Mouse (Mus musculus): Measurements from ENCODE around the gene Lrrc8b. TPM values are rescaled to one million over a fixed set of nuclear protein-coding genes. Genes with fewer than 3 reads are reported as not detected.

The Lrrc8b gene
- polyA plus RNA-seq, 1 experiment from 2014 or later: 11.5 TPM

DNA sequence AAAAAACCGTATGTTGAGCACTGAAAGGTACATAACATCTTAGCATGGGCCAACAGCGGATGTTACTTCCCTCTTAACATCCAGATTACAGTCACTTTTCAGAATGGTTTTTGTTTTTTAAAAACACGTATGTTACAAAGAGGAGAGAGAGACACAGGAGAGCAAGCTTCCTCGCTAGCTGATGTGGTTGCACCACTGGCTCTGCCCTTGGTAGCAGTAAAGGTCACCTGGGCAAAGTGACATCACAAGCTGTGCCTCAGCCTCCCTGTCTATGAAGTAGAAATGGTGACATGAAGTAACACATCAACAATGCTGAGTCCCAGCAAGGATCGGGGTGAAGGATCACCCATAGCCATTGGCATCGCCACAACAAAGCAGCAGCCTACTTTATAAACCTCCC, 93.2 kb downstream of the Lrrc8b start:
- Histone ChIP-seq H3K27ac (ENCODE audit: low read depth) (no peak overlapping the region), H3K9ac (ENCODE audit: low read length) (no peak overlapping the region), H3K36me3 (ENCODE audit: control insufficient read depth, insufficient read depth, low read length) (no peaks in the 10 kb centered on the region), H3K9me3 (ENCODE audit: control insufficient read depth, low read length) (no peaks in the 10 kb centered on the region), H3K4me3 (ENCODE audit: low read depth, low read length) (no peak overlapping the region), H3K4me1 (replicated peaks; ENCODE audit: control insufficient read depth, insufficient read depth, low read length) (no peaks in the 10 kb centered on the region), H3K27me3 (replicated peaks; ENCODE audit: control insufficient read depth, insufficient read depth, low read length) (no peaks in the 10 kb centered on the region), H3K4me2 (ENCODE audit: low read length) (no peak overlapping the region)
- WGBS: 92% methylated on average over 6 of the region's 6 CpGs
- ATAC-seq (replicated peaks; ENCODE audit: low FRiP score, low TSS enrichment, low read depth) (no peak), DNase-seq (ENCODE audit: low spot score) (no peak)

DNA sequence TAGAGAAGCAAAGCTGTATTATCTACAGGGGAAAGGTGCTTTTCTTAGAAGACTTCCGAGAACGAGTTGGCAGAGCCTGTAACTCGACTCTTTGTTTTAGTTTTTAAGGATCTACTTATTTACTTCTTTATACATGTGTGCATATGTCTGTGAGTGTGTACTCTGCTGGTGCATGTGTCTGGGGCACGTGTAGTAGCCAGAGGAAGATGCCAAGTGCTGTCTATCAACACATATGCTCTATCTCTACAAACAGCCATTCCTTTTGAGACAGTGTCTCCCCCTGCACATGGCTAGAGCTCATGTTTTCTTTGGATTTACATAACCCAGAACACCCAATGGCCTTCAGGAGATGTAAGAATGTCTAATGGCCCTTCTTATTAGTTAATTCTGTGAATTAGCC, 96.7 kb downstream of the Lrrc8b start:
- H3K4me1 ChIP-seq (replicated peaks; ENCODE audit: control insufficient read depth, insufficient read depth, low read length): no peaks in the 10 kb centered on the region
- H3K9me3 ChIP-seq (ENCODE audit: control insufficient read depth, low read length): no peaks in the 10 kb centered on the region
- 32% methylated on average over 4 of the region's 4 CpGs for WGBS
- H3K27me3 ChIP-seq (replicated peaks; ENCODE audit: control insufficient read depth, insufficient read depth, low read length): no peaks in the 10 kb centered on the region
- no peak overlapping the region for H3K4me3 ChIP-seq (ENCODE audit: low read depth, low read length)
- ATAC-seq (replicated peaks; ENCODE audit: low FRiP score, low TSS enrichment, low read depth) (no peak), DNase-seq (ENCODE audit: low spot score) (no peak)
- no peak overlapping the region for H3K9ac ChIP-seq (ENCODE audit: low read length)
- no peak overlapping the region for H3K27ac ChIP-seq (ENCODE audit: low read depth)
- no peak overlapping the region for H3K4me2 ChIP-seq (ENCODE audit: low read length)
- no peaks in the 10 kb centered on the region for H3K36me3 ChIP-seq (ENCODE audit: control insufficient read depth, insufficient read depth, low read length)

DNA sequence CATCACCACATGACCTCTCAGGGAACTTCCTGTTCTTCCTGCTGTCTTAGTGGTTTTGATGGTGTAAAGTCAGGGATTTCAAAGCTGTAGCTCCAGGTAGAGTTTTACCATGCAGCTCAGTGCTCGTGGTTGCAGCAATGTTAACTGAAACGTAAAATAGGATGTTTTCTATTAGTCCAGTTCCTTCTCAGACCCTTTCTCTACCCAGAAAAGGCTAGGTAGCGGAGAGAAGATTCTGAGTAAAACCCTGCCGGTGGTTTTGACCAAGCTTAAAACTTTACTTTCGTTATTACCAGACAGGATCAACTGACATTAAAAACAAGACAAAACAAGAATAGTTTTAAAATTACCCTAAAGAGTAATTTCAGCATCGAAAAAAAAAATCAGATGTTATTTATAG, 100.0 kb downstream of the Lrrc8b start:
- no peak overlapping the region for H3K4me3 ChIP-seq (ENCODE audit: low read depth, low read length)
- no peak overlapping the region for H3K27ac ChIP-seq (ENCODE audit: low read depth)
- no peaks in the 10 kb centered on the region for H3K27me3 ChIP-seq (replicated peaks; ENCODE audit: control insufficient read depth, insufficient read depth, low read length)
- no peaks in the 10 kb centered on the region for H3K9me3 ChIP-seq (ENCODE audit: control insufficient read depth, low read length)
- no peaks in the 10 kb centered on the region for H3K36me3 ChIP-seq (ENCODE audit: control insufficient read depth, insufficient read depth, low read length)
- DNase-seq (ENCODE audit: low spot score): no peak
- H3K4me2 ChIP-seq (ENCODE audit: low read length): no peak overlapping the region
- no peak overlapping the region for H3K9ac ChIP-seq (ENCODE audit: low read length)
- ATAC-seq (replicated peaks; ENCODE audit: low FRiP score, low TSS enrichment, low read depth): no peak
- H3K4me1 ChIP-seq (replicated peaks; ENCODE audit: control insufficient read depth, insufficient read depth, low read length): no peaks in the 10 kb centered on the region
- 79% methylated on average over 6 of the region's 6 CpGs for WGBS

DNA sequence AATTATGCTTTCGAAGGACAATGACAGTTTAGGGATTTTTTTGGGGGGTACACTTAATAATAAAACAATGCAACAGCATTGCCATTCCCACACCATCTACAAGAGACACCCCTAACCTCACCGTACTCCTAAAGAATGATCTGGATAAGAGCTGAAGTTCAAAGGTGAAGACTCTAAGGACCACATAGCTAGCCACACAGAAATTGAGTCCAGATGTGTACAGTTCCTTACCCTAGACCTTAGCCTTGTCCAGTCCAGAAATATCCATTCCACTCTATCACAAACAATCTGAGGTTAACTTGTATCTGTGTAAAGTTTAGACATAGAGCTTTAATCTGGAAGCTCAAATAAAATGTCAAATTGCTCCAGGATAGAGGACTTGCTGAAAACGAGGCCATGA, 100.7 kb downstream of the Lrrc8b start:
- H3K36me3 ChIP-seq (ENCODE audit: control insufficient read depth, insufficient read depth, low read length): no peaks in the 10 kb centered on the region
- H3K4me2 ChIP-seq (ENCODE audit: low read length): no peak overlapping the region
- 41% methylated on average over 3 of the region's 3 CpGs for WGBS
- DNase-seq (ENCODE audit: low spot score): no peak
- H3K9me3 ChIP-seq (ENCODE audit: control insufficient read depth, low read length): no peaks in the 10 kb centered on the region
- no peak overlapping the region for H3K4me3 ChIP-seq (ENCODE audit: low read depth, low read length)
- no peak overlapping the region for H3K9ac ChIP-seq (ENCODE audit: low read length)
- no peak for ATAC-seq (replicated peaks; ENCODE audit: low FRiP score, low TSS enrichment, low read depth)
- H3K4me1 ChIP-seq (replicated peaks; ENCODE audit: control insufficient read depth, insufficient read depth, low read length): no peaks in the 10 kb centered on the region
- no peak overlapping the region for H3K27ac ChIP-seq (ENCODE audit: low read depth)
- H3K27me3 ChIP-seq (replicated peaks; ENCODE audit: control insufficient read depth, insufficient read depth, low read length): no peaks in the 10 kb centered on the region

DNA sequence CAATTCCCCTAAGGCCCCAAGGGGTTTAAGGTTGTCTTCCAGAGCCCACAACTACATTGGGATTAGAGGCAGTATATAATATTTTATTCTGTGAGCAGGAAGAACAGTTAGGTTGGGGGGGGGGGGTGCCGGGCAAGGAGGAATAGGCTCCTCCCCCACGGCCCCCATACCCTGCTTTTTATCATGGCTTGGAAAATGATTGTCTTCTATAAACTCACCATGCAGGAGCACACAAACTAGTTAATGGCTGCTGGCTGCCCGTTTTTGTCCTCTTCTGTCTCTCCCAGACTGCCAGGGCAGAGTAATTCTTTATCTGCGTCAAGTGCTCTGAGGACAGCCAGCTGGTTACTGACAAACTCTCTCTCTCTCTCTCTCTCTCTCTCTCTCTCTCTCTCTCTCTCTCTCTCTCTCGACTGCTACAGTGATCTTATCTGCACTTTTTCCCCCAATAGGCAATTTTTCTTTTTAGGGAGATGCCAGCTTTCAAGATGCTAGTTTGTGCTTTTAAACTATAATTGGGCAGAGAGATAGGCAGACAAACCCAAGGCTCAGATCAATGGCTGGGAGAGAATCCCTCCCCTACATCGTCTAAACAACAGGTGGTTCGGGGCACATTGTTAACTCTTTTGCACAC, 102.5 kb downstream of the Lrrc8b start:
- no peak for DNase-seq (ENCODE audit: low spot score)
- Histone ChIP-seq H3K4me1 (replicated peaks; ENCODE audit: control insufficient read depth, insufficient read depth, low read length) (no peaks in the 10 kb centered on the region), H3K4me2 (ENCODE audit: low read length) (peak overlapping the region; percentile 97), H3K36me3 (ENCODE audit: control insufficient read depth, insufficient read depth, low read length) (no peaks in the 10 kb centered on the region), H3K9me3 (ENCODE audit: control insufficient read depth, low read length) (no peaks in the 10 kb centered on the region), H3K27me3 (replicated peaks; ENCODE audit: control insufficient read depth, insufficient read depth, low read length) (no peaks in the 10 kb centered on the region), H3K9ac (ENCODE audit: low read length) (no peak overlapping the region), H3K27ac (ENCODE audit: low read depth) (peak overlapping the region; percentile 80; the same call in 1 of the 2 replicates), H3K4me3 (ENCODE audit: low read depth, low read length) (peak overlapping the region; percentile 64)
- no peak; the same call in 1 of the 2 replicates for ATAC-seq (replicated peaks; ENCODE audit: low FRiP score, low TSS enrichment, low read depth)
- 4% methylated on average over 7 of the region's 7 CpGs for WGBS

DNA sequence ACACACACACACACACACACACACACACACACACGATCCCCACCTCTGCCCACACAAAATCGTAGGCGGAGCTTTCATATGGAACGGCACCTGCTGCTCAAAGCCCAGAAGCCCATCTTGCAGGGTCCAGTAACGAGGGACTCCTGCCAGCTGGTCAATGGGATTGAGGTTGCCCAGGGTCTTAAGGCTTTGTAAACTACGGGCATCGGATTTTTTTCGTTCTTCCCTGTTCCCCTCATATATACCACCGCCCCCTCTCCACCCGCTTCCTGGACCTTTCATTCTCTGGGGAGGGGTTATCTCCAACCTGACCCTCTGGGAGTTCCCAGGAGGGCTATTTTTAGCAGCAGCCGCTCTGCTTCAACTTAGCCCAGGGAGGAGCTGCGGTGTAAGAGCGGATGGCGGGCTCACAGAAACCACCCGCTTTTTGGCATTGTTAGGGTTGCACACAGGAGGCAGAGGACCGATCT, 103.1 kb downstream of the Lrrc8b start:
- peak overlapping the region; percentile 97 for H3K4me2 ChIP-seq (ENCODE audit: low read length)
- H3K9me3 ChIP-seq (ENCODE audit: control insufficient read depth, low read length): no peaks in the 10 kb centered on the region
- H3K36me3 ChIP-seq (ENCODE audit: control insufficient read depth, insufficient read depth, low read length): no peaks in the 10 kb centered on the region
- no peaks in the 10 kb centered on the region for H3K27me3 ChIP-seq (replicated peaks; ENCODE audit: control insufficient read depth, insufficient read depth, low read length)
- peak overlapping the region; percentile 64 for H3K4me3 ChIP-seq (ENCODE audit: low read depth, low read length)
- no peaks in the 10 kb centered on the region for H3K4me1 ChIP-seq (replicated peaks; ENCODE audit: control insufficient read depth, insufficient read depth, low read length)
- DNase-seq (ENCODE audit: low spot score): no peak
- peak overlapping the region; percentile 71 for H3K9ac ChIP-seq (ENCODE audit: low read length)
- peak; percentile 51 for ATAC-seq (replicated peaks; ENCODE audit: low FRiP score, low TSS enrichment, low read depth)
- WGBS: 1% methylated on average over 16 of the region's 16 CpGs
- peak overlapping the region; percentile 80 for H3K27ac ChIP-seq (ENCODE audit: low read depth)

DNA sequence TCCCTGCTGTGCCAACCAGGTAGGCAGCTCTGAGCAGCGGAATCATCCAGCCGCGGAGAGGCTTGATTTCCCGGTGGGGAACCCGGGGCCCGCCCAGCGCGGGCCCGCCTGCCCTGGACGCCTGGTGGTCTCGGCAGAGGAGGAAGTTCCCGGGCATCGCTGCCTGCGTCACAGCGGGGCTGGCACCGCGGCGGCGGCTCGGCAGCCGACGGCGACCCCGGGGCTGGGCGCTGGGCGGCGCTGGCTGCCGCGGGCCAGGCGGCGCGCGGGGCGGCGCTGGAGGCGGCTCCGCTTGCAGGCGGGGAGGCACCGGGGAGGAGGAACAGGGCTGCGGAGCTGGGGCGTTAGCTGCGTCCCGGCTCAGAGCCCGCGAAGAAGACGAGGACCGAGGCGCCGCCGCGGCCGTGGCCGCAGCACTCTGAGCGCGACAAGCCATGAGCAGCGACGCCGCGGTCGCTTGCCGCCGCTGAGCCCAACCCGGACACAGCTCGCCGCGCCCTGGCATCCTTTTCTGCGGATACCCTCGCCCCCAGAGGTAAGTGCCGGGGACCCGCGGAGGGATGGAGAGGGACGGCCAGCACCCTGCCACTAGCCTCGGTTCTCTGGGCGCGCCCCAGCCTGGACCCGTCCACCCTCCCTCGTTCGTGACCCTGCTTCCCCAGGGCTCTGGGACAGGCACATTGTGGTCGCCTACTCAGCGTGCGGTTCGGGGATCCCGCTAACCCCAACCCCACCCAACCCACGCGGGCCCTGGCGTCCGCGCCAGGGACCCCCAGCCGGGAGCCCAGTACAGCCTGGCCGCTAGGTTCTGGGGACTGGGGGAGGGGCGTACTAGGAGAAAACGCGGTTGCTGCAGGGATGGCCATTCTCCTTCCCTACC, 103.8 kb downstream of the Lrrc8b start, which contains the start of gene Lrrc8c:
Lrrc8c (plus strand) TSS at position 293 of the 880 bp plus-strand sequence.
- H3K9me3 ChIP-seq (ENCODE audit: control insufficient read depth, low read length): no peaks in the 10 kb centered on the region
- WGBS: under 1% methylated on average over 81 of the region's 93 CpGs
- DNase-seq (ENCODE audit: low spot score): peak; percentile 86

DNA sequence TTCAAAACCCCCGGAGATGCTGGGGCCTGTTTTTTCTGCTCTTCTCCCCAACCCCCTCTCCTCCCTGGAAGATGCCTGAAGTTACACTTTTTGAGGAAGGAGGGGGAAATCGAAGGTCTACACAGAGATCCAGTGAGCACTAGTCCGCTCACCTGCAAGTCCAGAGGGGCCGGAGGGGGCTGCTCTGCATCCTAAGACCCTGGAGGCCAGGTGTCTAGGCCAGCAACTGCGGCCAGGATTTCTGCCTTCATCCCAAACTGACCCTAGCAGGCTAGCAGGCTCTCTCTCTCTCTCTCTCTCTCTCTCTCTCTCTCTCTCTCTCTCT, 104.4 kb downstream of the Lrrc8b start:
- WGBS: 6% methylated on average over 5 of the region's 5 CpGs
- peak overlapping the region; percentile 80; the same call in 1 of the 2 replicates for H3K27ac ChIP-seq (ENCODE audit: low read depth)

More for the DNA sequence above, 103.8 kb downstream of the Lrrc8b start, which contains the start of gene Lrrc8c:
- peak within 1 kb of the TSS; percentile 80 for H3K27ac ChIP-seq (ENCODE audit: low read depth)
- no peaks in the 10 kb centered on the region for H3K4me1 ChIP-seq (replicated peaks; ENCODE audit: control insufficient read depth, insufficient read depth, low read length)
- peak; percentile 90 for ATAC-seq (replicated peaks; ENCODE audit: low FRiP score, low TSS enrichment, low read depth)
- H3K4me3 ChIP-seq (ENCODE audit: low read depth, low read length): peak within 1 kb of the TSS; percentile 64
- H3K4me2 ChIP-seq (ENCODE audit: low read length): peak within 1 kb of the TSS; percentile 97
- no peaks in the 10 kb centered on the region for H3K27me3 ChIP-seq (replicated peaks; ENCODE audit: control insufficient read depth, insufficient read depth, low read length)
- no peaks in the 10 kb centered on the region for H3K36me3 ChIP-seq (ENCODE audit: control insufficient read depth, insufficient read depth, low read length)
- peak within 1 kb of the TSS; percentile 71 for H3K9ac ChIP-seq (ENCODE audit: low read length)

More for the DNA sequence above, 104.4 kb downstream of the Lrrc8b start:
- H3K27me3 ChIP-seq (replicated peaks; ENCODE audit: control insufficient read depth, insufficient read depth, low read length): no peaks in the 10 kb centered on the region
- H3K36me3 ChIP-seq (ENCODE audit: control insufficient read depth, insufficient read depth, low read length): peaks cover 3% of the 10 kb centered on the region; the same call in 1 of the 2 replicates
- H3K9ac ChIP-seq (ENCODE audit: low read length): peak overlapping the region; percentile 71
- H3K9me3 ChIP-seq (ENCODE audit: control insufficient read depth, low read length): no peaks in the 10 kb centered on the region
- no peak for DNase-seq (ENCODE audit: low spot score)
- H3K4me1 ChIP-seq (replicated peaks; ENCODE audit: control insufficient read depth, insufficient read depth, low read length): no peaks in the 10 kb centered on the region
- H3K4me2 ChIP-seq (ENCODE audit: low read length): peak overlapping the region; percentile 97
- peak overlapping the region; percentile 64 for H3K4me3 ChIP-seq (ENCODE audit: low read depth, low read length)
- no peak for ATAC-seq (replicated peaks; ENCODE audit: low FRiP score, low TSS enrichment, low read depth)
